Mouse (Mus musculus) bone marrow, adult 2 months (tissue): ENCODE measurements at regions not wholly inside any gene's neighbourhood (a gene's known extent, or its start where the extent isn't known, plus 50 kb on each side); places are given as distances from the start of the nearest gene placed in this dataset.

Source experiments
- CTCF ChIP-seq: fragments of 200-500 bp; IDR thresholded peaks from 2 replicates; pipeline ENCODE4 v1.5.1; 2011; ENCODE audit warnings: low read length, control low read depth; ENCODE audit not compliant: control insufficient read depth, insufficient read depth
- POLR2A ChIP-seq: fragments of 200-500 bp; IDR thresholded peaks from 2 replicates; pipeline ENCODE4 v1.6.1; 2011; ENCODE audit warnings: low read depth, mild to moderate bottlenecking, control low read depth, low read length, borderline replicate concordance; ENCODE audit not compliant: control insufficient read depth

DNA sequence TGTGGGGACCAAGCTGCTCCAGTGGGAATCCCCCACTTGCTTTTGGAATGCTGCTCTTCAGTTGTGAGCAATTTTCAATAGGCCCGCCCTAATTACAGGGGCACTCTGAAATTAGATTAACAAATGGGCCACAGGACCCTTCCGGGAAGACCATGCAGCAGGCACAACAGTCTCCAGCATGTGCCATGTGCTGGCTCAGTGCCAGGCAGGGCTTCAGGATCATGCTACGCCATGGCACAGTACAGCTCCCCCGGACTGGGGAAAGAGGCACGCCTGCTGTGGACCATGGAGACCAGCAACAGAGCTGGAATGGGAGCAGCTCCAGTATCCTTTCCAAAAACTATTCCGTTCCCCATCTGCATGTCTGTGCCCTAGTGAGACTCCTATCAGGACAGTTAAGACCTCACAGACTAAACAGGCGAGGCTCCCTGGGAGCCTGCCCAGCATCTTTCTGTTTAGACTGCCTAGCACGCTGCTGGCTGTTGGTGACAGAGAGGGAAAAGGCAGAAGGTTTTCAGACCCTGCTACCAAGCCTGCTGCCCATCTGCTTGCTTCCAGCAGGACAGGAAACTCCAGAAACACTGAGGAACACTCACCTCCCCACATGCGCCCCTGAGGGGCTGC, 373.5 kb downstream of the Mroh4 start:
- TF ChIP-seq CTCF (no peak), POLR2A (no peak)
